Mouse (Mus musculus): ENCODE results near the gene Ncf4.

Ncf4 gene

DNA sequence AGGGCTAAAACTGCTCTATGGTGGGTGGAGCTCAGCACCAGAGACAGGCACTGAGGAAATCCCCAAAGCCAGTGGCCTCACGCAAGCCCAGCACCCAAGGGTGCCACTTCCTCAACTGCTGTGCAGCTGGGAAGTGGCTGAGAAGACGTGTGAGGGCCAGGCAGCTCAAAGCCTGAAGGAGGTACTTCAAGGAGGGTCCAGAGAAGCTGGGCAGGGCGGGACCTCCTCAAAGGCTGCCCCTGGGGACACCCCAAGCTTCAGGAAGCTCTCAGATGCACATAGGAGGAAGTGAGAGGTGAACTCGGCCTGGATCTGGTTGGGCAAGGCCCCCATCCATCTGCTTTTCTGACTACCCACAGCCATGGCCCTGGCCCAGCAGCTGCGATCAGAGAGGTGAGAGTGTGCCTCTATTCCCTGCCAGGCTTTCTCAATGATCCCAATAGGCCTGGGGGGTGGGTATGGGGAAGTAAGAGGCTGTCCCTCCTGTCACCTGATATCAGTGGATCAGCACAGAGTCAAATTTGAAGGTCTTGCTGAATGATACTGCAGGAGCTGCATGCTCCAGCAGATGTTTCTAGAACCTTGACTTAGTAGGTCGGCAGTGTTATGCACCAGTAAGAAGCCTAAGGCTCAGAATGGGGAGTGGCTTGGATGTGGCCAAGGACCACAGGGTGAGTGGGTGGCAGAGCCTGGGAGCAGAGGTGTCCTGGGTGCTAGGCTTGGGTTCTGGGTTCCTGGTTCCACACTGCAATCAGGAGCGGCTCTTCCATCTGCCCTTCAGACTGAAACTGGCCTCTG lies at the start of gene Ncf4:
Gene Ncf4 (plus strand): TSS at position 107 of the 798 bp plus-strand sequence.
- peak in 1 of 2 experiments; percentile 30 for DNase-seq

- no peak for DNase-seq
These were observed 49.3 kb upstream of the Ncf4 start for GRCm38 (mm10) chr15:78195096-78195880.

DNA sequence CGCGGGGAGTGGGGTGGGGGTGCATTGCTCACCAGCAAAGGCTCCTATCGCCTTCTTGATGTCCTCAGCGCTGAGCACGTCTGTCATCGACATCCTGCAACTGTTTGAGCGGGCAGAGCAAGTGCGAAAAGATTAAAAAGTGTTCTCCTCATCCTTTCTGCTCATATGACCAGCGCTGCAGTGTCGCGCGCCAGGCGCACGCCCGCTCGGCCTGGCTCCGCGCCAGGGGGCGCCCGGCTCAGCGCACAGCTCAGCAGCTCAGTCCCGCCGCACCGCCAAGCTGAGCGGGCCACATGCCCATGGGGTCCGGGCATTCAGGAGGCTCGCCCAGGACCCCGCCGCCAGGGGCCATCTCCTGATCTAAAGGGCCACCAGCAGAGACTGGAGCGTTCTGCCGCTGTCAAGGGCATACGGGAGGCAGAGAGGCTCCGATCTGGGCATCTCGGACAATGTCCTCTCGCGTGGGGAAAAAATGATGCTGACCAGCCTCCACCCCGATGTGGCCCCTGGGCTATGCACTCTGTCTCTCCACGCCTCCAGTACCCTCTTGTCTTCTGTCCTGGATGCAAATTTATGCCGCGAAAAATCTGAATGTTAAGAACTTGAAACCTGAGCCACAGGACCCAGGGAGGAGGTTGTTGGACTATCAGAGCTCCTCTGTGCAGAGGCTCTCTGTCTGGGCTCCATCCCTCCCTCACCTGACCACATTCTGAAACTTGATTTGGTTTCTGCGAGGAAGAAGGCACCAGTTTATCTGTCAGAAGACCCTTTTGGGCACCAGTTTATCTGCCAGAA lies 40.4 kb upstream of the Ncf4 start:
- peak; percentile 10 to 14 for DNase-seq

GRCm38 (mm10) chr15:78205192-78205591 lies 39.4 kb upstream of the Ncf4 start:
- no peak for DNase-seq

- no peak for DNase-seq
These were observed 38.3 kb upstream of the Ncf4 start, which contains the start of gene Pvalb for GRCm38 (mm10) chr15:78206312-78206711. TSS of gene Pvalb (minus strand) at chr15:78206400.

- no peak for DNase-seq
These were observed 34.4 kb upstream of the Ncf4 start for GRCm38 (mm10) chr15:78210203-78210602.

- no peak for DNase-seq
These were observed 33.2 kb upstream of the Ncf4 start for GRCm38 (mm10) chr15:78211367-78211766.

DNA sequence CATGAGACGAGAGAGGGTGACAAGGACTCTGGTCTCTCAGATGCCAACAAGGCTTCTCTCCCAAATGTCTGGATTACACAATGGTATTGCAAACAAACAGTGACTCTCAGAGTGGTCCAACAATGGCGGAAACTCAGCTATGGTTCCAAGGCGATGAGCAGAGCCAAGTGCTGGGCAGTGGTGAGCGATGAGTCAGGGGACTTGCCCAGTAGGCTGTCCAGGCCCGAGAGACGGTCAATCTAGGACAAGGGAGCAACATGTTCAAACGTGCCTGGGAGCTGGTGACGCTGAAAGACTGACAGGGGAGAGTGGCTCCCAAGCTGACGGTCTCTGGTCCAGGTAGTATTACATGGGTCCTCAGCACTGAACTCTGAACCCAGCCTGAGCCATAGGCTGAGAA lies 29.3 kb upstream of the Ncf4 start:
- no peak for DNase-seq

DNA sequence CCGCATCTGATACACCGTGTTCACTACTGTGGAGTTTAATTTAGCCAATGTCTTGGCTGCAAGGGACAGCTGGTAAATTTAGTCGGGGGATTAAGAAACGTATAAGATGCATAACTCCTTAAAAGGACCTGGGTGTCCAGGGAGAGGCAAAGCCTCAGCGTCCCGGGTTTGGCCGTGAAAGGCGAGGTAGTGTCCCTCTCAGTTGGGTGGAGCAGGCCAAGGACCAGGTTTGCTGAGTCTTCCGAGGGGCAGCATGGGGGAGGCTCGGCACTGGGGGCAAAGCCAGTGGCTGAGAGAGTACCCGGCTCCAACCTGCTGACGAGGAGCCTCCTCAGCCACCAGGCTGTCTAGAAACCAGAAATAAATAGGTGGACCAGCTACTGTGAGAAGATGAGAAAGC lies 16.8 kb upstream of the Ncf4 start:
- no peak for DNase-seq

- DNase-seq = no peak
These were observed 13.0 kb upstream of the Ncf4 start for GRCm38 (mm10) chr15:78231346-78232331.

GRCm38 (mm10) chr15:78234823-78235509 lies 9.6 kb upstream of the Ncf4 start:
- DNase-seq = no peak

DNA sequence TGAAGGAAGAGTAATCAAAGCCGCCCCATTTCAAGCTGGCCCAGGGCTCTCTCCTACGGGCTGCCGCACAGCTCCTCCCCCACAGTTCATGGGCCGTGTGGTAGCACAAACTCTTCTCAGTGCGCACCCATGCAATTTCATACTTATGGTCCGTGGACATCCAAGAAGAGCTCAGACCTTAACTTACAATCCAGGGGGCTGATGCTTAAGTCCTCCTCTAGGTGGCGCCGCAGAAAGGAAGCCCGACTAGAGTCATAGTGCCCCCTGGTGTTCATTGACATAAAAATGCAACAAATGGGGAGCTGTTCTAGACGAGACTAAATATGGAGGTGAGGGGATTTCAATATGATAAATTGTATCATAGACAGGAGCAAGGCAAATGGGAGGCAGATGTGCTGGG lies 5.1 kb upstream of the Ncf4 start:
- peak; percentile 48 to 55 for DNase-seq

DNA sequence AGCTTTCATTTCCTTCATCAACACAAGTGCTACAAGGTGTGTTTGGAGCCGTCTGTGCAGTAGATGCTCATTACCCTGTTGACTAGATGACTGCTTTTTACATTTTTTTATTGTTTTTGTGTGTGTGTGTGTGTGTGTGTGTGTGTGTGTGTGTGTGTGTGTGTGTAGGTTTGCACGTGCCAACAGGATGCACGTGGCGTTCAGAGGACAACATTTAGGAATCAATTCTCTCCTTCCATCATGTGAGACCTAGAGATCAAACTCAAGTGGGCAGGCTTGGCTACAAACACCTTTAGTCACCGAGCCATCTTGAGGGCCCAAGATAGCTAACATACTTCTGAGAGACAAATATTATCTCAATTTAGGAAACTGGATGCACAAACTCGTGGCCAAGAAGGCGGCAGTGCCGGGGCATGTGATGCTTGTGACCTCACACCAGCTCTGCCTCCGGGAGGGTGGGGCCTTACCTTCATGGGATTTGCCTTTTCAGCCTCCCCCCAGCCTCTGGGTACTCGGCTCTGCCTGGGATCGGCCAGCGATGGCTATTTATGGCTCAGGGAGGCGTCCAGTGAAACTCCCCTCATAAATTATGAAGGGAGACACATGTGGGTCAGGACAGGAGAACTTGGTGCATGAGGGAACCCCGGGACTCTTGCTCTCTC lies 4.5 kb upstream of the Ncf4 start:
- DNase-seq = no peak

DNA sequence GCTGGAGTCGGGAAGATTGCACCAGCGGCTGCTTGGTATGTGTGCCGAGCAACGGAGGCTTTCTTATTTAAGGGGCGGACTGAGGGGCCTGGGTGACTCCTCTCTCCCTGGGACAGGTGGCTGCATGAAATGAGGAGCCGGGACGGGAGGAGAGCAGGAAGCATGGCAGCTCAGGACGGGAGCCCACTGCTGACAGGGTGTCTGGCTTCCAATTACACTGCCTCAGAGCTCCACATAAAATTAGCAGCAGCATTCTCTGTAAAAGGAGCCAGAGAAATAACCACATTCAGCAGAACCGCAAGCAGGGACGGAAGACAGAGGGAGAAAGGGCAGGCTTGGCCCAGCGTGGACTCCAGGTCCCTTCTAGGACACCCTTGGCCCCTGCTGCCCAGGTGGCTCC lies 3.3 kb upstream of the Ncf4 start:
- no peak for DNase-seq

GRCm38 (mm10) chr15:78243061-78243460 lies 1.5 kb upstream of the Ncf4 start:
- no peak for DNase-seq

GRCm38 (mm10) chr15:78243774-78244173 lies 827 bp upstream of the Ncf4 start:
- no peak for DNase-seq

- no peak for DNase-seq
These were observed 1.8 kb downstream of the Ncf4 start for GRCm38 (mm10) chr15:78246143-78247116.

DNA sequence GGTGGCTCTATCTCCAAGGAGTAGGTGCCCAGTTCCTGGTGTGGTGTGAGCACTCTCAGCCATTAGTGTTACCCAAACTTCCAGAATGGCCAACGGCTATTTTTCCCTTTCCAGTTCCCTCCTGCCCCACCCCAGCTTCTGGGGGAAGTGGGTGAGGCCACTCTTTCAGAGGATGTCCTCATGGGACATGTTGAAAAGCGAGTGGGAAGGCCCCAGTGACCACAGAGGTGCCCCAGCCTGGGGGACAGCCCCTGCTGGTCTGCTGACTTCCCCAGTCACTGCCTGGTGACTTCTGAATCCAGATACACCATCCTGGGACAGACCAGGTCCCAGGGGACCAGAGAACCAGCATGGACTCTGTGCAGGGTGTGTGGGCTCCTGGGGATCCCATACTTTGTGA lies 3.1 kb downstream of the Ncf4 start:
- no peak for DNase-seq

DNA sequence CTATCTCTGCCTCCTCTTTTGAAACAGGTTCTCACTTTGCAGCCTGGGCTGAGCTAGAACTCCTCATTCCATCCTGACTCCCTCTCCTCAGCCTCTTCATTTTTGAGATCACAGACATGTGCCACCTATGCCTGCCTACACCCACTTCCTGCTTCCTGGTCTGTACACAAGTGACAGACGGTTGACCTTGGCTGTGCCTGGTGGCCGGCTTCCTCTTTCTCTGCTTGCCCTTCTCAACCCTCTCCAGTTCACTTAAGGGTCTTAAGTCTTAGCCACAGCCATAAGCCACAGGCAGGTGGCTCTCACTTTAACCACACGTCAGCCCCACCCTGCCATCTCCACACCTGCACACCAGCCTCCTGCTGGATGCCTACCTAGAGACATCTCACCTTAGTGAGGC lies 3.8 kb downstream of the Ncf4 start:
- peak; percentile 24 to 35 for DNase-seq
